Mouse (Mus musculus) lung, postnatal 0 days (tissue): ENCODE measurements at regions not wholly inside any gene's neighbourhood (a gene's known extent, or its start where the extent isn't known, plus 50 kb on each side); places are given as distances from the start of the nearest gene placed in this dataset.

ENCODE experiments used
- CTCF ChIP-seq: IDR thresholded peaks from 2 replicates; pipeline ENCODE4 v1.5.1; 2016; ENCODE audit warnings: antibody characterized with exemption, mild to moderate bottlenecking
- EP300 ChIP-seq: IDR thresholded peaks from 2 replicates; pipeline ENCODE4 v1.6.1; 2016; ENCODE audit warnings: antibody characterized with exemption, mild to moderate bottlenecking, control low read depth

DNA sequence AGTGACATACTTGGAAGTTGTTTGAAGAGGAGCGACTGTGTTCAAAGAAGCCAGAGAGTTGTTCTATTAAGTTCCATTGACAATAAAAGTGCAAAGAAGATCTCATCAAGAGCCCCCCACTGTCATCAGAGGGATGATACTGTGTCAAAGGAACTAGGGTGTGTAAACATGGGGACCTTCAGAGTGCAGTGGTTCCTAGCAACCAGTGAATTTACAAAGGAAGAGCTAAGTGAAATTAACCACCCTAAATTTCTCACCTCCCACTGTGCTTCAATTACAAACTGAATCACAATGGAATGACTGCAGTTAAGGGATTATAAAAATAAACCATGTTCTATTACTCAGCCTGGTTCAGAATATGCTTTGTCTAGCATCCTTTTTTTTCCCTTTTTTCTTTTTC, 129.5 kb upstream of the 4933415F23Rik start:
- no peak for TF ChIP-seq CTCF
- TF ChIP-seq EP300 = no peak
